Mouse (Mus musculus) c-Kit-negative CD71-positive TER-119-positive erythroid progenitor cells, embryonic 14.5 days (primary cell): ENCODE data around the gene Arfgef3.
A peak's percentile ranks its signal among the peaks of the same experiment; 100 is the strongest.
"Not testable (repeated sequence)": the region's sequence is repeated elsewhere in the genome, so short reads cannot be mapped to it uniquely, and the experiment has no call there.

Experiments used
- DNase-seq: peaks from one replicate; pipeline ENCODE4 v3.0.0-alpha.2; 2013; ENCODE audit warnings: low read depth, low spot score

Arfgef3 gene

GRCm38 (mm10) chr10:18681385-18681954, 62.3 kb downstream of the Arfgef3 start:
- no peak for DNase-seq

- no peak for DNase-seq
Measured at GRCm38 (mm10) chr10:18680661-18681384, 62.9 kb downstream of the Arfgef3 start.

- DNase-seq, result no peak
Measured at GRCm38 (mm10) chr10:18678836-18679235, 64.9 kb downstream of the Arfgef3 start.

GRCm38 (mm10) chr10:18664794-18665193, 79.0 kb downstream of the Arfgef3 start:
- no peak for DNase-seq

- no peak for DNase-seq
Measured at GRCm38 (mm10) chr10:18664016-18664415, 79.7 kb downstream of the Arfgef3 start.

GRCm38 (mm10) chr10:18661606-18662220, 82.0 kb downstream of the Arfgef3 start:
- no peak for DNase-seq

- no peak for DNase-seq
Measured at GRCm38 (mm10) chr10:18660998-18661397, 82.8 kb downstream of the Arfgef3 start.

GRCm38 (mm10) chr10:18657588-18657987, 86.2 kb downstream of the Arfgef3 start:
- no peak for DNase-seq

- no peak for DNase-seq
Measured at GRCm38 (mm10) chr10:18647069-18647468, 96.7 kb downstream of the Arfgef3 start.

- DNase-seq, result no peak
Measured at GRCm38 (mm10) chr10:18646035-18646434, 97.7 kb downstream of the Arfgef3 start.

- DNase-seq, result no peak
Measured at GRCm38 (mm10) chr10:18644346-18644745, 99.4 kb downstream of the Arfgef3 start.

GRCm38 (mm10) chr10:18643506-18643905, 100.2 kb downstream of the Arfgef3 start:
- DNase-seq, result no peak

- DNase-seq, result no peak
Measured at GRCm38 (mm10) chr10:18642854-18643253, 100.9 kb downstream of the Arfgef3 start.

GRCm38 (mm10) chr10:18640596-18640995, 103.2 kb downstream of the Arfgef3 start:
- no peak for DNase-seq

GRCm38 (mm10) chr10:18635450-18635849, 108.3 kb downstream of the Arfgef3 start:
- no peak for DNase-seq

- DNase-seq, result no peak
Measured at GRCm38 (mm10) chr10:18634405-18634985, 109.3 kb downstream of the Arfgef3 start.

GRCm38 (mm10) chr10:18630498-18630897, 113.3 kb downstream of the Arfgef3 start:
- no peak for DNase-seq

GRCm38 (mm10) chr10:18627530-18627929, 116.2 kb downstream of the Arfgef3 start:
- DNase-seq, result no peak

- no peak for DNase-seq
Measured at GRCm38 (mm10) chr10:18612796-18613195, 131.0 kb downstream of the Arfgef3 start.

GRCm38 (mm10) chr10:18604827-18605535, 138.8 kb downstream of the Arfgef3 start:
- DNase-seq, result not testable (repeated sequence)

GRCm38 (mm10) chr10:18602030-18602429, 141.7 kb downstream of the Arfgef3 start:
- peak; percentile 2 for DNase-seq

GRCm38 (mm10) chr10:18597601-18598000, 146.1 kb downstream of the Arfgef3 start:
- no peak for DNase-seq
